Mouse (Mus musculus) midbrain, embryonic 11.5 days (tissue): ENCODE data around the gene Tfrc. TPM values are rescaled to one million over a fixed set of nuclear protein-coding genes. Genes with fewer than 3 reads are reported as not detected.
A peak's percentile ranks its signal among the peaks of the same experiment; 100 is the strongest.

Experiments used
- ATAC-seq: fragments of 200-750 bp; cut with Nextera tagmentation; 2 replicates; pipeline ENCODE4 v1.8.0; 2017; ENCODE audit warnings: moderate TSS enrichment, moderate library complexity; ENCODE audit not compliant: low FRiP score
- DNase-seq: peaks from one replicate; pipeline ENCODE4 v3.0.0; 2015; ENCODE audit warnings: low spot score; ENCODE audit errors: missing footprints
- H3K27ac ChIP-seq: fragments of 300-500 bp; sonication (generic); 2 replicates; pipeline ENCODE4 v1.5.1; 2014; ENCODE audit warnings: low read depth, low read length
- H3K27me3 ChIP-seq: fragments of 300-500 bp; sonication (generic); 2 replicates; pipeline ENCODE4 v1.6.1; 2014; ENCODE audit warnings: mild to moderate bottlenecking, low read length, moderate library complexity, mixed read lengths; ENCODE audit not compliant: control insufficient read depth, insufficient read depth
- H3K36me3 ChIP-seq: fragments of 300-500 bp; sonication (generic); 2 replicates; pipeline ENCODE4 v1.6.1; 2014; ENCODE audit warnings: mild to moderate bottlenecking, low read length, moderate library complexity, mixed read lengths; ENCODE audit not compliant: control insufficient read depth, insufficient read depth
- H3K4me1 ChIP-seq: fragments of 300-500 bp; sonication (generic); 2 replicates; pipeline ENCODE4 v1.6.1; 2014; ENCODE audit warnings: low read length; ENCODE audit not compliant: control insufficient read depth, insufficient read depth
- H3K4me2 ChIP-seq: fragments of 300-500 bp; sonication (generic); 2 replicates; pipeline ENCODE4 v1.6.1; 2014; ENCODE audit warnings: mild to moderate bottlenecking, moderate library complexity
- H3K4me3 ChIP-seq: fragments of 300-500 bp; sonication (generic); 2 replicates; pipeline ENCODE4 v1.5.1; 2014; ENCODE audit warnings: low read depth, low read length
- H3K9ac ChIP-seq: fragments of 300-500 bp; sonication (generic); 2 replicates; pipeline ENCODE4 v1.6.1; 2014; ENCODE audit warnings: low read length
- H3K9me3 ChIP-seq: fragments of 300-500 bp; sonication (generic); 2 replicates; pipeline ENCODE4 v1.6.1; 2016; ENCODE audit warnings: low read length; ENCODE audit not compliant: control insufficient read depth
- WGBS: fragments of 180-500 bp; shearing (Covaris S2); extraction: QIAGEN DNeasy Blood & Tissue Kit; methylation state at CpG from one replicate; pipeline ENCODE4 v1.1.7; 2014; 5-methylcytosine and 5-hydroxymethylcytosine counted together
- polyA plus RNA-seq: library from polyadenylated mRNA; unstranded; fragments of >200 nt; fragmentation: Nextera tagmentation; extraction: Ambion mirVana; gene quantifications from 2 replicates; pipeline ENCODE4 v1.2.1, GENCODE M21; 2014

Tfrc gene
- polyA plus RNA-seq, 1 experiment from 2014 or later, result 87.1 TPM

- ATAC-seq, result no peak
- H3K36me3 ChIP-seq, result no peaks in the 10 kb centered on the region
- H3K27me3 ChIP-seq, result no peaks in the 10 kb centered on the region
- H3K4me3 ChIP-seq, result no peak overlapping the region
- 69% methylated on average over 13 of the region's 13 CpGs for WGBS
- no peak for DNase-seq
- no peak overlapping the region for H3K27ac ChIP-seq
- H3K9ac ChIP-seq, result no peak overlapping the region
- H3K4me1 ChIP-seq, result peaks cover 21% of the 10 kb centered on the region
- no peak overlapping the region for H3K4me2 ChIP-seq
- no peaks in the 10 kb centered on the region for H3K9me3 ChIP-seq
These were observed 33.6 kb downstream of the Tfrc start for GRCm38 (mm10) chr16:32642280-32642679.

GRCm38 (mm10) chr16:32643661-32644061, 34.9 kb downstream of the Tfrc start, which contains the start of gene Tnk2:
Gene Tnk2, plus strand, starts transcription at chr16:32643874.
- Histone ChIP-seq H3K27ac (peak within 1 kb of the TSS; percentile 80), H3K36me3 (no peaks in the 10 kb centered on the region), H3K27me3 (no peaks in the 10 kb centered on the region), H3K4me1 (peaks cover 21% of the 10 kb centered on the region), H3K4me3 (peak within 1 kb of the TSS; percentile 91), H3K9ac (peak within 1 kb of the TSS; percentile 92), H3K9me3 (no peaks in the 10 kb centered on the region), H3K4me2 (peak within 1 kb of the TSS; percentile 94)
- DNase-seq (peak; percentile 98), ATAC-seq (peak; percentile 93)
- WGBS, result 2% methylated on average over 34 of the region's 40 CpGs

- Histone ChIP-seq H3K27me3 (no peaks in the 10 kb centered on the region), H3K9ac (peak overlapping the region; percentile 92), H3K4me3 (peak overlapping the region; percentile 91), H3K4me2 (peak overlapping the region; percentile 94), H3K4me1 (peaks cover 19% of the 10 kb centered on the region), H3K27ac (peak overlapping the region; percentile 80), H3K36me3 (no peaks in the 10 kb centered on the region), H3K9me3 (no peaks in the 10 kb centered on the region)
- DNase-seq, result peak; percentile 97
- peak; percentile 81 for ATAC-seq
- WGBS, result under 1% methylated on average over 47 of the region's 82 CpGs
These were observed 35.5 kb downstream of the Tfrc start for GRCm38 (mm10) chr16:32644069-32644800.

- no peaks in the 10 kb centered on the region for H3K27me3 ChIP-seq
- WGBS, result 15% methylated on average over 12 of the region's 12 CpGs
- peak overlapping the region; percentile 92 for H3K9ac ChIP-seq
- no peaks in the 10 kb centered on the region for H3K9me3 ChIP-seq
- peak overlapping the region; percentile 80; the same call in 1 of the 2 replicates for H3K27ac ChIP-seq
- ATAC-seq (no peak; the same call in 1 of the 2 replicates), DNase-seq (no peak)
- H3K4me1 ChIP-seq, result peaks cover 19% of the 10 kb centered on the region
- no peaks in the 10 kb centered on the region for H3K36me3 ChIP-seq
- peak overlapping the region; percentile 94 for H3K4me2 ChIP-seq
- peak overlapping the region; percentile 91 for H3K4me3 ChIP-seq
These were observed 36.1 kb downstream of the Tfrc start for GRCm38 (mm10) chr16:32644801-32645170.

GRCm38 (mm10) chr16:32645361-32645914, 36.7 kb downstream of the Tfrc start:
- H3K4me1 ChIP-seq, result peaks cover 19% of the 10 kb centered on the region
- H3K9ac ChIP-seq, result peak overlapping the region; percentile 92; the same call in 1 of the 2 replicates
- peak overlapping the region; percentile 94 for H3K4me2 ChIP-seq
- no peaks in the 10 kb centered on the region for H3K9me3 ChIP-seq
- ATAC-seq (no peak), DNase-seq (peak; percentile 87)
- no peaks in the 10 kb centered on the region for H3K36me3 ChIP-seq
- 31% methylated on average over 14 of the region's 14 CpGs for WGBS
- peak overlapping the region; percentile 91 for H3K4me3 ChIP-seq
- no peaks in the 10 kb centered on the region for H3K27me3 ChIP-seq
- no peak overlapping the region for H3K27ac ChIP-seq

GRCm38 (mm10) chr16:32646014-32646413, 37.3 kb downstream of the Tfrc start:
- no peaks in the 10 kb centered on the region for H3K36me3 ChIP-seq
- H3K27me3 ChIP-seq, result no peaks in the 10 kb centered on the region
- H3K4me1 ChIP-seq, result peaks cover 19% of the 10 kb centered on the region
- ATAC-seq, result no peak
- H3K9me3 ChIP-seq, result no peaks in the 10 kb centered on the region
- peak overlapping the region; percentile 94 for H3K4me2 ChIP-seq
- H3K4me3 ChIP-seq, result no peak overlapping the region
- no peak for DNase-seq
- WGBS, result 90% methylated on average over 9 of the region's 9 CpGs
- no peak overlapping the region for H3K27ac ChIP-seq
- H3K9ac ChIP-seq, result peak overlapping the region; percentile 28; the same call in 1 of the 2 replicates

GRCm38 (mm10) chr16:32647712-32648111, 39.0 kb downstream of the Tfrc start:
- Histone ChIP-seq H3K9me3 (no peaks in the 10 kb centered on the region), H3K4me3 (no peak overlapping the region), H3K36me3 (no peaks in the 10 kb centered on the region), H3K4me2 (no peak overlapping the region), H3K4me1 (peaks cover 19% of the 10 kb centered on the region), H3K9ac (no peak overlapping the region), H3K27ac (no peak overlapping the region), H3K27me3 (no peaks in the 10 kb centered on the region)
- no peak for ATAC-seq
- no peak for DNase-seq

GRCm38 (mm10) chr16:32650461-32650860, 41.7 kb downstream of the Tfrc start:
- no peak overlapping the region for H3K4me2 ChIP-seq
- no peaks in the 10 kb centered on the region for H3K27me3 ChIP-seq
- H3K4me3 ChIP-seq, result no peak overlapping the region
- DNase-seq (no peak), ATAC-seq (no peak)
- no peak overlapping the region for H3K9ac ChIP-seq
- H3K9me3 ChIP-seq, result no peaks in the 10 kb centered on the region
- peaks cover 8% of the 10 kb centered on the region for H3K4me1 ChIP-seq
- no peak overlapping the region for H3K27ac ChIP-seq
- no peaks in the 10 kb centered on the region for H3K36me3 ChIP-seq

GRCm38 (mm10) chr16:32650974-32651618, 42.4 kb downstream of the Tfrc start:
- no peaks in the 10 kb centered on the region for H3K27me3 ChIP-seq
- no peak overlapping the region for H3K9ac ChIP-seq
- DNase-seq (no peak), ATAC-seq (no peak)
- H3K27ac ChIP-seq, result no peak overlapping the region
- H3K4me1 ChIP-seq, result peaks cover 1% of the 10 kb centered on the region; the same call in 1 of the 2 replicates
- no peaks in the 10 kb centered on the region for H3K9me3 ChIP-seq
- 90% methylated on average over 5 of the region's 5 CpGs for WGBS
- no peak overlapping the region for H3K4me2 ChIP-seq
- H3K36me3 ChIP-seq, result no peaks in the 10 kb centered on the region
- no peak overlapping the region for H3K4me3 ChIP-seq
